Mouse (Mus musculus) E14TG2a.4 (cell line): ENCODE measurements around the gene Ass1.
A peak's percentile ranks its signal among the peaks of the same experiment; 100 is the strongest.

Experiments used
- CTCF ChIP-seq: conservative IDR thresholded peaks from 2 replicates; pipeline ENCODE4 v1.5.1; 2014; ENCODE audit warnings: low read length
- NANOG ChIP-seq: IDR thresholded peaks from 2 replicates; pipeline ENCODE4 v1.6.1; 2014; ENCODE audit warnings: borderline replicate concordance, low read length, mixed read lengths
- POU5F1 ChIP-seq: IDR thresholded peaks from 2 replicates; pipeline ENCODE4 v1.6.1; 2014; ENCODE audit warnings: low read length, borderline replicate concordance

- peak; percentile 63 for TF ChIP-seq CTCF
- no peak for TF ChIP-seq NANOG
- no peak for TF ChIP-seq POU5F1
These were observed 34.4 kb upstream of the Ass1 start for GRCm38 (mm10) chr2:31435567-31435966.
